Mouse (Mus musculus): ENCODE measurements at regions not wholly inside any gene's neighbourhood (a gene's known extent, or its start where the extent isn't known, plus 50 kb on each side); places are given as distances from the start of the nearest gene placed in this dataset.

DNA sequence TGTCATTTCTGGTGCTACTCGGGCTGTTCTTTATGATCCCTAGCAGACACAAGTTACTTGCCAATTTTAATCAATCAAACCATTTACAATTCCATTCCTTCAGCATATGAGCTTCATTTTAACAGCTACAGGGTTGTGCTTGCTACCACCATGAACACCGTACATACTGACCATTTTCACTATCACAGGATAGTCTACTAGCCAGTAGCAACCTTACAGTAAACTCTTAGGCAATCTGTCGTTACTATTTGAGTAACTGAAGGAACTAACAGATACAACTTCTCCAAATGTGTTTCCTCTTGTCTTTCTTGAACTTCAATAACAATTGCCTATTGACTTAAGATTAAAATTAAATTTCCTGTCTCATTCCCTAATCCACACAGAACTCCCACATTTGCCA is 67.9 kb upstream of the Nckap5 start:
- Histone ChIP-seq H3K9ac (no peak overlapping the region), H3K4me2 (replicated peaks) (no peak overlapping the region), H3K27ac (no peak overlapping the region), H3K4me3 (no peak overlapping the region), H3K36me3 (no peaks in the 10 kb centered on the region), H3K4me1 (no peaks in the 10 kb centered on the region), H3K9me3 (replicated peaks) (no peaks in the 10 kb centered on the region), H3K27me3 (no peaks in the 10 kb centered on the region)
- no peak for ATAC-seq (ENCODE audit: low FRiP score)
- WGBS, result 88% methylated on average over 3 of the region's 3 CpGs

DNA sequence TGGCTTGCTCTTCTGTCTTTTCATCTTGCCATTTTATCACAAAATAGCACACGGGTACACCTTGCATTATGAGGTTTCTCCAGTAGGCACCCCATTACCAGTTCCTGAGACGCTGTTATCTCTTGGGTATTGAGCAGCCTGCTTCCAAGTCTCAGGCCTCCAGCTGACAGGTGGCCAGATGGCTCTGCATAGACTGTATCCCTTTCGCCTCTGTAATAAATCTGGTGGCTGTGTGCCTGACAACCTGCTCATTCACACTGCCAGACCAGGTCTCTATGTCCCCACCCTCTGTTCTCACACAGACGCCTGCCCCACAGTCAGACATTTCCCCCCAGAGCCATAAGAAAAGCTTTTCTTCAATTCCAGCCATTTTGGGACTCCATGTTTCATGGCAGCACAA is 66.3 kb upstream of the Nckap5 start:
- WGBS, result 68% methylated on average over 4 of the region's 4 CpGs
- ATAC-seq (ENCODE audit: low FRiP score), result no peak

DNA sequence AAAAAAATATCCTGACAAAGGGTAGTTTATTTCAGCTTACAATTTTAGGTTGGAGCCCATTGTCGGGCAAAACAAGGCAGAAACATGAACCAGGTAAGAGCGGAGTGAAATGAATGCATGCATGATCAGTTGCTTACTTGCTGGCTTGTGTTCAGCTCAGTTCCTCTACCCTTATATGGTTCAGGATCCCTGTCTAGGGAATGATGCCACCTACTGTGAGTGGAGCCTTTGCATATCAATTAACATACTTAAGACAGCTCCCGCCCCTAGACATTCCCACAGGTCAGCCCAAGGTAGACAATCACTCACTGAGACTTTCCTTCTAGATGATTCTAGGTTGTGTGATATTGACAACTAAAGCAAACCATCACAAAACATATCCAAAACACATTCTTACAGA is 50.2 kb upstream of the Nckap5 start:
- H3K9me3 ChIP-seq (replicated peaks), result no peaks in the 10 kb centered on the region
- H3K27ac ChIP-seq, result no peak overlapping the region
- no peaks in the 10 kb centered on the region for H3K36me3 ChIP-seq
- no peaks in the 10 kb centered on the region for H3K27me3 ChIP-seq
- 94% methylated on average over 3 of the region's 3 CpGs for WGBS
- ATAC-seq (ENCODE audit: low FRiP score), result no peak
- no peak overlapping the region for H3K4me2 ChIP-seq (replicated peaks)
- H3K4me3 ChIP-seq, result no peak overlapping the region
- H3K9ac ChIP-seq, result no peak overlapping the region
- no peaks in the 10 kb centered on the region for H3K4me1 ChIP-seq

More for the DNA sequence above, 66.3 kb upstream of the Nckap5 start:
- Histone ChIP-seq H3K27me3 (no peaks in the 10 kb centered on the region), H3K36me3 (no peaks in the 10 kb centered on the region), H3K4me1 (no peaks in the 10 kb centered on the region), H3K4me3 (no peak overlapping the region), H3K4me2 (replicated peaks) (no peak overlapping the region), H3K27ac (no peak overlapping the region), H3K9me3 (replicated peaks) (no peaks in the 10 kb centered on the region), H3K9ac (no peak overlapping the region)
